Mouse (Mus musculus) hindbrain, embryonic 15.5 days (tissue): ENCODE data around the gene Fzr1. TPM values are rescaled to one million over a fixed set of nuclear protein-coding genes. Genes with fewer than 3 reads are reported as not detected.

ENCODE experiments used
- ATAC-seq: fragments of 200-750 bp; cut with Nextera tagmentation; 2 replicates; pipeline ENCODE4 v1.8.0; 2017; ENCODE audit warnings: low read depth, moderate number of reproducible peaks, moderate TSS enrichment; ENCODE audit not compliant: low FRiP score
- H3K27ac ChIP-seq: fragments of 300-500 bp; sonication (generic); replicated peaks from 2 replicates; pipeline ENCODE4 v1.5.1; 2015; ENCODE audit warnings: mild to moderate bottlenecking, inconsistent platforms
- H3K27me3 ChIP-seq: fragments of 300-500 bp; sonication (generic); 2 replicates; pipeline ENCODE4 v1.6.1; 2015; ENCODE audit warnings: control low read depth, inconsistent platforms
- H3K36me3 ChIP-seq: fragments of 300-500 bp; sonication (generic); 2 replicates; pipeline ENCODE4 v1.6.1; 2015; ENCODE audit warnings: control low read depth, inconsistent platforms
- H3K4me1 ChIP-seq: fragments of 300-500 bp; sonication (generic); replicated peaks from 2 replicates; pipeline ENCODE4 v1.6.1; 2015; ENCODE audit warnings: control low read depth, inconsistent platforms
- H3K4me2 ChIP-seq: fragments of 300-500 bp; sonication (generic); 2 replicates; pipeline ENCODE4 v1.6.1; 2015; ENCODE audit warnings: moderate library complexity, mild to moderate bottlenecking, inconsistent platforms
- H3K4me3 ChIP-seq: fragments of 300-500 bp; sonication (generic); 2 replicates; pipeline ENCODE4 v1.5.1; 2015; ENCODE audit warnings: mild to moderate bottlenecking, inconsistent platforms
- H3K9ac ChIP-seq: fragments of 300-500 bp; sonication (generic); 2 replicates; pipeline ENCODE4 v1.6.1; 2015; ENCODE audit warnings: inconsistent platforms
- H3K9me3 ChIP-seq: fragments of 300-500 bp; sonication (generic); 2 replicates; pipeline ENCODE4 v1.6.1; 2016; ENCODE audit warnings: control low read depth, inconsistent platforms
- WGBS: fragments of 180-500 bp; shearing (Covaris S2); methylation state at CpG from one replicate; pipeline ENCODE4 v1.1.7; 2015; 5-methylcytosine and 5-hydroxymethylcytosine counted together
- polyA plus RNA-seq: library from polyadenylated mRNA; unstranded; fragments of >200 nt; fragmentation: Nextera tagmentation; extraction: Ambion mirVana; gene quantifications from 2 replicates; pipeline ENCODE4 v1.2.1, GENCODE M21; 2015

The Fzr1 gene
- polyA plus RNA-seq, 1 experiment from 2014 or later, result 152 TPM

GRCm38 (mm10) chr10:81399296-81399695 is 21.0 kb upstream of the Fzr1 start:
- H3K36me3 ChIP-seq, result 0 out of 2 replicates have a peak, but pooled peaks cover 3% of the 10 kb centered on the region
- peaks cover 55% of the 10 kb centered on the region for H3K4me1 ChIP-seq
- H3K27me3 ChIP-seq, result no peaks in the 10 kb centered on the region
- H3K4me3 ChIP-seq, result no peak overlapping the region
- 72% methylated on average over 5 of the region's 5 CpGs for WGBS
- H3K4me2 ChIP-seq, result no peak overlapping the region
- H3K27ac ChIP-seq, result no peak overlapping the region
- H3K9me3 ChIP-seq, result no peaks in the 10 kb centered on the region
- no peak overlapping the region for H3K9ac ChIP-seq
- ATAC-seq, result no peak

DNA sequence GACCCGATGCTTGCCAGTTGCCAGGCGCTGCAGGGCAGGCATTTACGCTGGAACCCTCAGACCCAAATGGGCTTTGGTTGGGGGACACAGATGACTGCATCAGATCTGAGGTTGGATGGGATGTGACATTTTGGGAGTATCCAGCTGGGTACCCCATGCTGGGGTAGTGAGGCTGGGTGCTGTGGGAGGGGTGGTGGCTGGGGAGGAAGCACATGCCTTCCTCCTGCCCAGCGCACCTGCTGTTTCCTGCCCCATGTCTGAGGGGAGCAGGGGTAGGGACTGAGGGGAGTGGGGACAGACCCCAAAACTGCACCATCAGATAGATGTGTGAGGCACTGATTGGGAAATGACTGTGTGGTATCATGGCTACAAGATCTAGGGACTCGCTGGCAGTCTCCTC is 18.4 kb upstream of the Fzr1 start:
- ATAC-seq, result no peak
- H3K27me3 ChIP-seq, result no peaks in the 10 kb centered on the region
- H3K4me2 ChIP-seq, result no peak overlapping the region
- H3K4me1 ChIP-seq, result peaks cover 46% of the 10 kb centered on the region
- WGBS, result 49% methylated on average over 5 of the region's 5 CpGs
- H3K36me3 ChIP-seq, result no peaks in the 10 kb centered on the region
- H3K9me3 ChIP-seq, result no peaks in the 10 kb centered on the region
- peak overlapping the region; percentile 51; the same call in 1 of the 2 replicates for H3K27ac ChIP-seq
- H3K9ac ChIP-seq, result no peak overlapping the region
- H3K4me3 ChIP-seq, result no peak overlapping the region

DNA sequence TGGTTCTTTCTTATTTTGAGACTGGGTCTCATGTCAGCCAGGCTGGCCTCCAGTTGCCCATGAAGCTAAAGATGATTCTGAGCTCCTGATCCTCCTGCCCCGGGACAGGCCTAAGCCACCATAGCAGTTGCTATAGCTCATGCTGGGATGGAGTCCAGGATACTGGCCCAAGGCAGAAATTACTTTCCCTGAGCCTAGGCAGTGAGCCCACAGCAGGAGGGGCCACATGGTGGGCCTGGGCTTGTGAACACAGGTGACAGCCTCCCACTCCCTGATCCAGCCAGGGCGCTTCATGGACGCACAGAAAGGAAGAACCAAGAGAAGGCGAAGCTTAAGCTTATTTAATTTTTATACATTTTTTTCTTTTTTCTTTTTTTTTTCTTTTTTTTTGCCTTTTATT is 17.5 kb upstream of the Fzr1 start:
- no peak for ATAC-seq
- no peak overlapping the region for H3K9ac ChIP-seq
- no peaks in the 10 kb centered on the region for H3K27me3 ChIP-seq
- H3K27ac ChIP-seq, result peak overlapping the region; percentile 51; the same call in 1 of the 2 replicates
- H3K4me2 ChIP-seq, result no peak overlapping the region
- no peaks in the 10 kb centered on the region for H3K9me3 ChIP-seq
- 66% methylated on average over 4 of the region's 4 CpGs for WGBS
- peaks cover 38% of the 10 kb centered on the region for H3K4me1 ChIP-seq
- no peak overlapping the region for H3K4me3 ChIP-seq
- H3K36me3 ChIP-seq, result no peaks in the 10 kb centered on the region

GRCm38 (mm10) chr10:81395127-81395526 is 16.8 kb upstream of the Fzr1 start:
- ATAC-seq, result no peak
- H3K27me3 ChIP-seq, result no peaks in the 10 kb centered on the region
- 20% methylated on average over 5 of the region's 5 CpGs for WGBS
- H3K9ac ChIP-seq, result no peak overlapping the region
- peaks cover 35% of the 10 kb centered on the region for H3K4me1 ChIP-seq
- H3K4me2 ChIP-seq, result no peak overlapping the region
- H3K36me3 ChIP-seq, result no peaks in the 10 kb centered on the region
- no peaks in the 10 kb centered on the region for H3K9me3 ChIP-seq
- H3K27ac ChIP-seq, result no peak overlapping the region
- no peak overlapping the region for H3K4me3 ChIP-seq

- Histone ChIP-seq H3K9ac (no peak overlapping the region), H3K27ac (no peak overlapping the region), H3K9me3 (no peaks in the 10 kb centered on the region), H3K4me2 (peak overlapping the region; percentile 48), H3K4me3 (peak overlapping the region; percentile 5; the same call in 1 of the 2 replicates), H3K4me1 (peaks cover 37% of the 10 kb centered on the region), H3K36me3 (peaks cover 3% of the 10 kb centered on the region; the same call in 1 of the 2 replicates), H3K27me3 (no peaks in the 10 kb centered on the region)
- ATAC-seq, result no peak
- WGBS, result 9% methylated on average over 19 of the region's 19 CpGs
These were observed 15.2 kb upstream of the Fzr1 start for GRCm38 (mm10) chr10:81393456-81394063.

- H3K4me1 ChIP-seq, result peaks cover 37% of the 10 kb centered on the region
- no peaks in the 10 kb centered on the region for H3K9me3 ChIP-seq
- peak within 1 kb of the TSS; percentile 5; the same call in 1 of the 2 replicates for H3K4me3 ChIP-seq
- H3K9ac ChIP-seq, result no peak within 1 kb of the TSS
- H3K27me3 ChIP-seq, result no peaks in the 10 kb centered on the region
- H3K36me3 ChIP-seq, result peaks cover 10% of the 10 kb centered on the region
- 67% methylated on average over 14 of the region's 14 CpGs for WGBS
- no peak within 1 kb of the TSS for H3K27ac ChIP-seq
- peak within 1 kb of the TSS; percentile 48 for H3K4me2 ChIP-seq
- ATAC-seq, result no peak
These were observed 14.5 kb upstream of the Fzr1 start, which contains the start of gene Smim24 for GRCm38 (mm10) chr10:81392781-81393185. Gene Smim24 (plus strand): TSS chr10:81393051.

- no peak overlapping the region for H3K27ac ChIP-seq
- peaks cover 33% of the 10 kb centered on the region for H3K4me1 ChIP-seq
- 95% methylated on average over 6 of the region's 6 CpGs for WGBS
- H3K9ac ChIP-seq, result no peak overlapping the region
- no peaks in the 10 kb centered on the region for H3K27me3 ChIP-seq
- H3K4me2 ChIP-seq, result no peak overlapping the region
- ATAC-seq, result no peak
- no peak overlapping the region for H3K4me3 ChIP-seq
- no peaks in the 10 kb centered on the region for H3K9me3 ChIP-seq
- H3K36me3 ChIP-seq, result peaks cover 15% of the 10 kb centered on the region
These were observed 14.0 kb upstream of the Fzr1 start for GRCm38 (mm10) chr10:81392270-81392669.

DNA sequence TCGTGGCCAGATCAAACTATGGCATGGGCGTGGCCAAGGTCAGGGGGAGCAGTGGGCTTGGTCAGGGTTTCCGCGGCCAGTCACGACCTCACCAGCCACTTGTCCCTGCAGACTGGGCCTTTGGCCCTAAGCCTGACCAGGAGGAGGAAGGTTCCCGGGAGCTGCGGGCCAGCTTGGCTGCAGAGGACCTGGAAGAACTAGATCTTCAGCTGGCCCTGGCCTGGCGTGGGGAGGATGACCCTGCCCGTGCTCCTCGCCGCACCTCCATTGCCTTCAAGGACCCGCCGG is 12.3 kb upstream of the Fzr1 start:
- H3K9me3 ChIP-seq, result no peaks in the 10 kb centered on the region
- H3K27me3 ChIP-seq, result no peaks in the 10 kb centered on the region
- peaks cover 29% of the 10 kb centered on the region for H3K4me1 ChIP-seq
- no peak for ATAC-seq
- H3K36me3 ChIP-seq, result peaks cover 30% of the 10 kb centered on the region
- no peak overlapping the region for H3K4me2 ChIP-seq
- H3K27ac ChIP-seq, result no peak overlapping the region
- 92% methylated on average over 13 of the region's 13 CpGs for WGBS
- no peak overlapping the region for H3K4me3 ChIP-seq
- no peak overlapping the region for H3K9ac ChIP-seq

DNA sequence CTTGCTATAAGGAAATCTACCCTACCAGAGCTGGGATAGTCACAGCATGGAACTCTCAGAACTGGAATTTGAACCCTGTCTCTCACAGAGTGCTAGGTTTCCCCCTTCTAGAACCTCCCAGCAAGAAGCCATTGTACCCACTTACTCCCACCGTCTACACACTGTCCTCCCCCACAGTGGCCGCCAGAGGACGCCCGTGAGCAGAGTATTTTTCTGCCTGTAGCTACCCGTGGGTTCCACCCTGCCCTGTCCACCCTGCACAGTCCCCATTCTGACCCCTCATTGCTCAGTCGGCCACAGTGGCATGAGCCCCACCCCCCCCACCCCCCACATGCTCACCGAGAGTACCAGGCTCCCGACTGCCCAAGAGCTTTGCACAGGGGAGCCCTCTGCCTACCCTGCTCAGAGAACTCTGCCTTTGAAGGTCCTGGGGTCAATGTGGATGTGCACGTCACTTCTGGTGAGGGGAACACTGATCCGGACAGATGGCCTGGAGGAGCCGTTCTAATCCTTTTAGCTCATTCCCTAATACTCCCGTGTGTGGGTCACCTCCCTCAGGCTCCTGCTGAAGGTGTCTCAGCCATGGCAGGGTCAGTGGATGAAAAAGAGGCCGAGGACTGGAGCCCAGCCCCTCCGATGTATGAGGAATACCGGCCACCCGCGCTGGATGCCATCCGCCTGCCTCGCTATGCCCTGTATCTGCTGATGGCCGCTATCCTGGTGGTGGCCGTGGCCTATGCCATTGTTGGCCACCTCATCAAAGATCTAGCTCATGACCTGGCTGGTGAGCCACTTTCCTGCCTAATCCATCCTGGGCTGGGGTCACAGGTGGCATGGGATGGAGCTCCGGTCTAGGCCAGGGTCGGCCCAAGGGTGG is 11.7 kb upstream of the Fzr1 start:
- Histone ChIP-seq H3K4me2 (no peak overlapping the region), H3K4me3 (no peak overlapping the region), H3K9ac (no peak overlapping the region), H3K36me3 (peaks cover 30% of the 10 kb centered on the region), H3K4me1 (peaks cover 35% of the 10 kb centered on the region), H3K27me3 (no peaks in the 10 kb centered on the region), H3K9me3 (no peaks in the 10 kb centered on the region), H3K27ac (peak overlapping the region; percentile 37; the same call in 1 of the 2 replicates)
- peak; percentile 28; the same call in 1 of the 2 replicates for ATAC-seq
- 61% methylated on average over 23 of the region's 23 CpGs for WGBS

DNA sequence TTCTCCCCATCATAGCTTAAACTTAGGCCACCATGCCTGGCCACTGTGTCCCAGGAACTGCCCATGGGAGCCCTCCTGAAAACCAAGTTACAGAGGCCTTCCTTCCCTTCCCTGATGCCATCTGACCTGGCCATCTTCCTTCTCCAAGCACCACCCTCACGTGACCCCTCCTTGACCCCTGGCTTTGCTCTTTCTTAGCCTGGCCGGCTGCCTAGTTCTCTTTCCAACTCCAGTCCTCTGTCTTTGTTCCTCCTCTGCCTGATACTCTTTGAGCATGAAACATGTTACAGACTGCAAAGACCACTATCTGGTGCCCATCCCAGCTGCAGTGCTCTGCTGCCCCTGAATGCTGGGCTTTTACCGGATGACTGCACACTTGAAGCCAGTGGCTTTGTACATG is 11.1 kb upstream of the Fzr1 start:
- no peak overlapping the region for H3K4me2 ChIP-seq
- H3K4me1 ChIP-seq, result peaks cover 39% of the 10 kb centered on the region
- H3K27me3 ChIP-seq, result no peaks in the 10 kb centered on the region
- H3K9ac ChIP-seq, result no peak overlapping the region
- peak overlapping the region; percentile 37; the same call in 1 of the 2 replicates for H3K27ac ChIP-seq
- H3K4me3 ChIP-seq, result no peak overlapping the region
- no peak for ATAC-seq
- H3K9me3 ChIP-seq, result no peaks in the 10 kb centered on the region
- 38% methylated on average over 3 of the region's 3 CpGs for WGBS
- H3K36me3 ChIP-seq, result peaks cover 30% of the 10 kb centered on the region

- no peak within 1 kb of the TSS for H3K4me2 ChIP-seq
- 82% methylated on average over 5 of the region's 5 CpGs for WGBS
- peak within 1 kb of the TSS; percentile 37; the same call in 1 of the 2 replicates for H3K27ac ChIP-seq
- no peak for ATAC-seq
- peaks cover 30% of the 10 kb centered on the region for H3K36me3 ChIP-seq
- H3K27me3 ChIP-seq, result no peaks in the 10 kb centered on the region
- peaks cover 36% of the 10 kb centered on the region for H3K4me1 ChIP-seq
- no peaks in the 10 kb centered on the region for H3K9me3 ChIP-seq
- no peak within 1 kb of the TSS for H3K9ac ChIP-seq
- no peak within 1 kb of the TSS for H3K4me3 ChIP-seq
These were observed 10.3 kb upstream of the Fzr1 start, which contains the start of gene Gm48552 for GRCm38 (mm10) chr10:81388505-81389055. Gene Gm48552 (plus strand): TSS chr10:81389005.

DNA sequence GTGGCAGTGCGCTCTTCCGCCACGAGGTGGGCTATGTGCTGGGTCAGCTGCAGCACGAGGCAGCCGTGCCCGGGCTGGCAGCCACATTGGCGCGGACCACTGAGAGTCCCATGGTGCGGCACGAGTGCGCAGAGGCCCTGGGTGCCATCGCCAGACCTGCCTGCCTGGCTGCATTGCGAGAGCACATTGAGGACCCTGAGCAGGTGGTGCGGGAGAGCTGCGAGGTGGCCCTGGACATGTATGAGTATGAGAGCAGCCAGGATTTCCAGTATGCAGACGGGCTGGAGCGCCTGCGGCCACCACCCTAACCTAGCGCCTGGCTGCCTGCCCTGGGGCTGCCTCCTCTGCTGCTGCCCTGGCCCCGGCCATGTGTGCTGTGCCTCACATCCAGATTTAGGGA is 9.4 kb upstream of the Fzr1 start:
- no peak for ATAC-seq

More for the DNA sequence above, 9.4 kb upstream of the Fzr1 start:
- Histone ChIP-seq H3K9me3 (no peaks in the 10 kb centered on the region), H3K27ac (no peak overlapping the region), H3K4me3 (no peak overlapping the region), H3K9ac (no peak overlapping the region), H3K4me2 (no peak overlapping the region), H3K27me3 (no peaks in the 10 kb centered on the region), H3K4me1 (peaks cover 29% of the 10 kb centered on the region), H3K36me3 (peaks cover 30% of the 10 kb centered on the region)
- 95% methylated on average over 20 of the region's 20 CpGs for WGBS
